Mouse (Mus musculus) frontal cortex, postnatal 25 days (tissue): ENCODE results near the gene Il1rap.

Experiments used
- DNase-seq, 2 experiments: peaks; one replicate each; pipeline ENCODE4 v3.0.0; 2022; ENCODE audit warnings: low spot score in 2 of 2

Gene Il1rap

DNA sequence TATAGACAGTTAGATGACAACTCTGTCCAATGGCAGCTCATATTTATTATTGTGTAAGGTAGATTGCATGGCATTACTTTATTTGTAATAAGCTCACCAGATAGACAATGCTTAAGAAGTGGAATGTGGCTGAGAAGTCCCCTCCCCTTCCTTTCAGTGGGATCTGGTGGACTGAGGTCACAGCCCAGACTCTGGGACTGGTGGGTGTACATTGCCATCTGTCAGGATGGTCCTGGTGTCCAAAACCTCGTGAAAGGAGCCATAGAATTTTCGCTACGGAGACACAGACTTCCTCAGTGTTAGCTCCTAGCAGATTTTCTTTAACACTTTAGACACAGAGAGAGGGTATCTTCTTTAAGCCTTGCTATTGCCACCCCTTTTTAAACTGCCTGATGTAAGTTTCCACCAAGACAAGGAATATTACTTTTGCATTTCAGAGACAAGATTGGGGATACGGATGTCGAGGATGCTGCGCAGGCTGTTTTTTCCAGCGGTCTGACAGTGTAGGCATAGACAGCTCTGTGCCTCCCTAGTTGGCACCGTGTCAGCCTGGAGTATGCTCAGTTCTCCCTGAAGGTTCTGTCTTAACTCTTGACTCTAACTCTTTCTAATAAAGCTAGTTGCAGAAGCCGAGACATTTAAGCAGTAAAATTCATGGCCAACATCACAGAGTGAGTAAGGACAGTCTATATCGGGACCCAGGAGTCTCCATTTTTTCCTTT is 31.2 kb downstream of the Il1rap start:
- no peak for DNase-seq

DNA sequence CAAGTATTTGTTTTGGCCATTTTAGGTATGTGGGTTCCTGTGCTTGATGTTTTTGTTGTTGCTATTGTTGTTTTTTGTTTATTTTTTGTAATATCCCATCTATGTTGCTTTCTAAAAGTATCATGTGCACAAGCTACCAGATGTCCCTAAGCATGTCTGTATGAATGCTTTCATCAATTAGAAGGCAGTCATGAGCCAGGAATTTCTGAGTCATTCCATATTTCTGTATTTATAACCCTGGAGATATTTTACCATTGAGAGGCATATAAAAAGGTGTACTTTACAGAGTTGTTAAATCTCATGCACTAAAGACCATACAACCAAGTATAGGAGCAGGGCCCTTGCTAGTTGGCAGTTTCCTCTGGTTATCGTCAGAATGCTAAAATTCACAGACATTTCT is 41.6 kb downstream of the Il1rap start:
- no peak for DNase-seq

DNA sequence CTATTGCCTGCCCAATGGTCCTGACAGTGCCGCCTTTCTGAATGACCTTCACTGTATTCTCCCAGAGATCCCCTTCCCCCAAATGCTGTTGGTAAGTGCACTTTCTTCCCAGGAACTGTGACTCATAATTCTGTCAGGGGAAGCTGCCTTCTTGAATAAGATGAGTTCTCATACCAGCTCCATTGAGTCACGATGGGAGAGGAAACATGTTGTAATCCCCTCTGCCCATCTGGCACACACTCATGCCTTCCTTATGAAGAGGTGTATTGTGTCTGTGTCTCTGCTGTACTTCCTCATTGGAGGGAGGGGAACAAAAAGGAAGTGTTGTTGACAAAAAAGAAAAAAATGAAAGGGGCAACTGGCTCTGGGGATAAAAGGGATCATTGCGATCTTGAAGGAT is 44.6 kb downstream of the Il1rap start:
- DNase-seq, result no peak

DNA sequence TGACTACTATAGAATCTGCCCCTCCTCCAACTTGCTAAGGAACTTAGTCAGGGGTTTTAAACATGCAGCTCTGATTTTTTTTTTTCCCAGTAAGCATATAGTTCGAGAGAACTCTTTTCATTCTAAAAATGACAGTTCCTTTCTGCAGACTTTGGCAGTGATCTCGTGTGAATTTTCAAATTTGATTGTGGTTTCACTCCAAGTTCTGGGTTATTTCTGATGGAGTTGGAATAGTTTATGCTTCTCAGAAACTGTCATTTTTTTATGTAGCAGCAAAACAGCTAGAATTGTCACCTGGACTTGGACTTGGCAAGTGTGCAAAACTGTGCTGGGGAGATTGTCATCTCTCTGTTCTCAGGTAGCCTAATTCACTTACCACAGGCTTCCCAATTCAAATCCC is 53.3 kb downstream of the Il1rap start:
- DNase-seq, result no peak

DNA sequence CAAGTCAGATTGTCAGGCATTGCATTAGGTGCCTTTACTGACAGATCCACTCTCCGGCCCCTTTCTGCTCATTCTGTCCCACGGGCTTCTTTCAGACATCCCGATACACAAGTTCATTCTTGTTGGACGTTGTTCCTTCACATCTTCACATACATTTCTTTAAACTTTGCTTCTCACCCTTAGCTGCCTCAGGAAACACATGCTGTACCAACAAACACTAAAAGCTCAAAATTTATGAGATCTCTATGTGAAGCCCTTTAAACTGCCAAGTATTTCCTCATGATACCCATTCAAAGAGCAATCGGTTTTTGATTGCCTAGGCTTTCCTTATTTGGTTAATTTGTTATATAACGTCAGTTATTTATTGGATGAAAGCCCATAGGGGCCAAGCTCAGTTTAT is 61.6 kb downstream of the Il1rap start:
- DNase-seq, result no peak

DNA sequence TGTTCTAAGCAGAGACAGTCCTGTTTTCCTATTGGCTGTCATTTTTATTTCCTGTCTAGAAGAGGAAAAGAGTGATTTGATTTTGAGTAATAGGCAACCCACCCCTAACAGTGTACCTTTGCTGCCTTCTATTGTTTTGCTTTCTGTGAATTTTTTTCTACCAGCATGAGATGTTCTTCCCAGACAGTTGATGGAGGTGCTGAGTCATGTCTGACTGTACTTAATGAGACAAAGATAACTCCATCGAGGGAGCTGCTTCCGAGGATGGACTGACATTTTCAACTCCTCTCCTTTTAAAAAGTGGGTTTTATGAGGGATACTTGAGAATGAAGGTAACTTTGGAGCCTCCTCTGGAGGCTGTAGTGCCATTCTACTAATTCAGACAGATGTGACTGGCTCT is 64.6 kb downstream of the Il1rap start:
- DNase-seq, result no peak

DNA sequence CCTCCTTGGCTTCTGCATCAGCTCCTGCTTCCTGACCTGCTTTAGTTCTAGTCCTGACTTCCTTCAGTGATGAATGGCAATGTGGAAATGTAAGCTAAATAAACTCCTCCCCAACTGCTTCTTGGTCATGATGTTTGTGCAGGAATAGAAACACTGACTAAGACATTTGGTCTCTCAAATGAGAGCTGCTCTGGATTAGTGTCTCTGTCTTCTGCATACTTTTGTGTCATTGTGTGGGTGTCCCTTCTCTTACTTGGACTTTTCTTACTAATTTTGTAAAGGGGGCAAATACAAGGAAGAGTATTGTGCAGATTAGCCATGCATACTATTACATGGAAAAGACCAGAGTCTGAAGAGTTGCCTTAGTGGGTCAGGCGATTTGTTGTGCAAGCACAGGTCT is 65.5 kb downstream of the Il1rap start:
- no peak for DNase-seq

DNA sequence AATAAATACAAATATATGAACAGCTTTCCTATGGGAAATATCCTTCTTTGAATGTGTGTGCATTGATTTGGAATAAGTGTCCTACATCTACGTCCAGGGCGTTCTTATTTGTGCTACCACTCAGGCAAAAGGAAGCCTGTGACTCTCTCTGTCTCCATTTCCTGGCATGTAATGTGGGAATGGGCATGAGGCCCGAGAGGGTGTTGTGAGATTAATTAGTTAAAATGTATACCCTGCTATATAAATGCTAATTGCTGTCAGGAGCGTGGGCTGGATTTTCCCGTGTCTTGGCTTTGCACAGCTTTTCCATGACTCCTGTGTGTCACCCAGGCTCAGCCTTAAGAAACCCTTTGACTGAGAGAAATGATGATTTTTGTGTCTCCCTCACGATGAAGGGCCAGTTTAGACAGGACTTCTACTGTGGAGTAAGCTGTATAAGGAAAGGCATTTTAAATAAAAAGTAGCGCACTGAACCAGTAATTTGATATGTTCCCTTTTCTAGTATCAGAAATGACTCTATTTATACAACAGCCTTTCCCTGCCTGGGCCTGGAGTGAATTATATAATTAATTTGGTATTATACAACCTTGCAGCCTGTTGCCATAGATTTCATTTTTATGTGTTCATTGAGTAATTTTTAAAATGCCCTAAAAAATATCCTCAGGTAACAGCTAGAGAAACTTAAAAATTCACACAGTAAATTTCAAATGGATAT is 81.4 kb downstream of the Il1rap start:
- DNase-seq, result no peak

DNA sequence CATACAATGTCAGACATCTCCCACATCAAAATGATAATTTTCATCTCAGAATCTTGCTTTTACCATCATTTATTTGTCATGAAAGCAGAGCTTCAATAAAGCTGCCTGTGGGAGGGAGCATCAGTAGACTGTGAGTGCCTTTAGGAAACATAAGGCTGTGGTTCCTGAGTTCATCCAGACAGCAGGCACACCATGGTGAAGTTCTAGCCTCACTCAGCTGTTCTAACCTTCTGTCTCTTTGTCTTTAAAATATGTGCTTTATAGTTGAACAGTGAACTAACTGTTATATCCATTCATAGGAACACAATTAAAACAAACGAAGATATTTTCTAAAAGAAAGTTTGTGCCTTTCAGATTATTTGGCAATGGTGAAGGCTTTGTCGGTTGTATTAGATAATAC is 84.9 kb downstream of the Il1rap start:
- DNase-seq, result no peak

DNA sequence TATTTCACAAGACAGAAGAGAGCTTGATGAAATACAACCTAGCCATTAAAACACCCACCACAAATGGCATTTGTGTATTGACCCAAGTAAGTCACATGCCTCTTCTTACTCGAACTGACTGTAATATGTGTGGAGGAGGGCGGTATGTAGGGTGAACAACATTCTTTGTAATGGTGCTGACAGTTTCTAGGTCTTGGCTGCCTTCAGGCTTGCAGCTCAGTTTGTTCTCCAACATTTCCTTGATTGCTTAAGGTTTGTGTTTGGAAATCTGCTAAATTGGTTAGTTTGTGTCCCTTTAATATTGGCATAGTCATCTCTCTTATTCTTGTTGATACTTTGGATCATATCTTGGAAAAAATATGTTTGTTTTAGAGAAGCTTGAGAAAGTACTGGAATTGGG is 87.6 kb downstream of the Il1rap start:
- DNase-seq, result no peak

DNA sequence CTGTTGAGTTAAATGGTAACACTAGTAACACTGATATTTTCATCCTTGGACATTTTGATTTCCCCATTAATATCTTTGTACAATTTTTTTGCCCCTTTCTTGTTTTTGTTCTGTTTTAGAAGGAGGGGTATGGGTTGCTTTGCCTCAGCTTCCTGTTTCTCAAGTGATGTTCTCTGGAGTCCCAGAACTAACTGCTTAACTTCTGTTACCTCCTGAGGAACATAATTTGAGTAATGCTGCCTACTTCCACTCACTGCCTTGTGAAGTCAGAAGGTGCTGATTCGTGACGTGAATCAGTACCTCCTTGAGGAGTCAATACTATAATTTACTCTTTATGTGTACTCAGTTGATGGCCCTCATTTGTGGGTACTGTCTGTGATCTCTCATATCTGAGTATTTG is 98.9 kb downstream of the Il1rap start:
- no peak for DNase-seq

DNA sequence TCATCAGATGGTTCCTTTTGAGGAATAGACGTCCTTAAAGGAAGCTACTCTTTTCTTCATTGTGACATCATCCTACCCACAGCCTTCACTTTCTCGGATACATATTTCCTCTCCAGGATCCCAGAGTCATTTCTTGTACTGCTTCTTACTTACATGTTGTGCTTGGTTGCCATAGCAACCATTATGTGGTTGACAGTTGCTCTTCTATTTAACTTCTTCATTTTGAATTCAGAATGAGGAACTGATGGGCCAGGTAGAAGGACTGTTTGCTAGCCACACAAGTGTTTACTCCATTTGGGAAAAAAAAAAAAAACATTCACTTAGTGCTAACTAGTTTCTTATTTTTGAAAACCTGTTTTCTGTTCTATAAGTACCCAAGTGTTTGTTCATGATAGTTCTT is 108.3 kb downstream of the Il1rap start:
- DNase-seq, result no peak

DNA sequence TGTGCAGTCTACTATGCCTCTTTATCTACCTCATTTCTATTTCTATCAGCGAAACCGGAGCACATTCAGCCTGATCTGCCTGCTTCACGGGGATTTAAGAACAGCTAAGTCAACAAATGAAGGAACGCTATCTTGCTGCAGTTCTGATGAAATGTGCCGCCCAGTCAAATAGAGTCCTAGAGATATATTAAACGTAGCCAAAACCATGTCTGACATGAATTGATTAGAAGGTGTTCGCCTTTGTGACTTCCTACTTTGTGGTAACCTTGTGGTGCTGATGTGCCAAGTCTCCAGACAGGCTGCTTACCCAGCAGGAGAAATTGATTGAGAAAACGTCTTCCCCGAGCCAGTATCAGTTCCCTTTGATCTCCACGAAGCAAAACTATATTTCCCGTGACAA is 109.8 kb downstream of the Il1rap start:
- DNase-seq, result no peak

DNA sequence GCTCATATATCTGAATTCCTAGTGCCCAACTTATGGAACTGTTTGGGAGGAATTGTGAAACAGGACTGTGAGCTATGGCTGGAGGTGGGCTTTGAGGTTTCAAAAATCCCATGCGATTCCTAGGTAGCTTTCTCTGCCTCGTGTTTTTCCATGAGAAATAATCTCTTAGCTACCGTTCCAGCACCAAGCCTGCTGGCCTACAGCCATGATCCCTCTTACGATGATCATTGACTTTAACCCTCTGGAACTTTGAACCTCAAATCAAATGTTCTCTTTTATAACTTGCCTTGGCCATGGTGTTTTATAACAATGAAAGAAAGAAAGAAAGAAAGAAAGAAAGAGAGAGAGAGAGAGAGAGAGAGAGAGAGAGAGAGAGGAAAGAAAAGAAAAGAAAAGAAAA is 116.6 kb downstream of the Il1rap start:
- no peak for DNase-seq

DNA sequence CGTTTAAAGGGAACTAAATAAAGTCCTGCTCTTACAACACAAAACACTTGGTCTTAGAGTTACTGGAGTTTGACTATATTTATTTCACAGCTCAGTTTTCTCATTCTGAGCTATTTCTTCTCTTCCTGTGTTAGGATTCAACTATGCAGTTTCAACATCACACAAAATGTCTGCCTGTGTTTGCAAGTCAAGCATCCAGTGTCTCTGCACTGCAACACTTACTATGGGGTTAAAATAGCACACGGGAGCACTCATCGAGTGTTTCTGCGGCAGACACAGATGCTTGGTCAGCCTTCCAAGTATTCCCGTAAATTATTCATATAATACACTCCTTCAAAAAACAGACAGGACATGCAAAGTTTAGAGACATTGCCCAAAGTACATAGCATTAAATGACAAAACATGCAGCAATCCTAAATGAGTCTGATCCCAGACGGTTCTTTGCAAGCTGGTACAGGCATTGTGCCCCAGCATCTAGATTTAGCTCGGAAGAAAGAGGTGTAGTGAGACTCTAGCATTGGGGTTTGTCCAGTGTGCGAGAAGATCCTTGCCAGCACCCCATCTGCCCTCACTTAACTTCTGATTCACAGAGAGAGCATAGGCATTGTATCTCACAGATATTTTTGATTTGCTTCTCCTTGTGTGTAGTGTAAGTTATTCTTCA is 119.1 kb downstream of the Il1rap start:
- no peak for DNase-seq

DNA sequence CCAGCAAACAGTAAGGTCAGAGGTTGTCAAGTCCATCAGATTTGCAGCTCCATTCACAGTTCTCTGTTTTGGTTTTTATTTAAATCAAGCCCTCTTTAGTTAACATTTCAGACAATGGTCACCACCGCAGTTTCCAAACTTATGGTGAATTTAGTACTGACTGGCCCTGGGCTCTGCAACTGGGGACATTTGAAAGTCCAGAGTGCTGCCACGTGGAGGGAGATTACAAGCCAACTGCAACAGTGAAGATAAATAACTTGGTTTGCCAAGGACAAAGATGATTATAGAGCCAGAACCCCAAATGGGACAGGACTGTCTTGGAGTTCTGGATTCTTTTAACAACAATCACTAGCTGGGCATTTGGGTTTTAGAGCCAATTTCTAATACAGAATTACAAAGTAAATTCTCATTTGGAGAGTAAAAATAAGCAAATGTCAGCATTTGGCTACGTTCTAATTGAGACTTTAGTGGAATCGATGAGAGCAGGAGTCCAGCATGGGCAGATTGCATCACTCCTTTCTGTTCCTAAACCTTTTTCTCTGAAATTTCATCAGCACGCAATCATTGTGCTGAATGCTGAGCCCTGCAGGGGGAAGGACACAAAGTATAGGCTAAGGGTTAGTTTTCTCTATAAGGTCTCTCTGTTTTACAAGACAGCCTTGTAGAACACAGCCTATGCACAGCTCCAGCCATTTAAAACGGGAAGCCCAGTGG is 124.3 kb downstream of the Il1rap start:
- no peak for DNase-seq

DNA sequence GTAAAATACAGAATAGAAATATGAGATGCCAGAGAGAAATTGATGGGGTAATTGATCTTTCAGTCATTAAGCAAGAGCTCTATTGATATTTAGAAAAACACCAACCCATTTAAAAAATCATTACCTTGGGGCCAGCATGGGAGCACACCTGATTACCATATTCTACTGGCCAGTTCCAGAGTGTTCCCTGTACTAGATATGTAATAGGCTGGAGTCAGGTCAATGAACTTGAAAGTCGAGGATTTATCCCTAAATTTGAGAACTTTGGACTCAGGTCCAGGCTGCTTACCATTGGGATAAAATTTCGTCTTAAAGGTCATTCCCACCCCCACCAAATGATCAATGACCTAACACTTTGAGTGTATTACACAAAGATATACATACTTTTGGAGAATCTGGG is 125.0 kb downstream of the Il1rap start:
- DNase-seq, result no peak

DNA sequence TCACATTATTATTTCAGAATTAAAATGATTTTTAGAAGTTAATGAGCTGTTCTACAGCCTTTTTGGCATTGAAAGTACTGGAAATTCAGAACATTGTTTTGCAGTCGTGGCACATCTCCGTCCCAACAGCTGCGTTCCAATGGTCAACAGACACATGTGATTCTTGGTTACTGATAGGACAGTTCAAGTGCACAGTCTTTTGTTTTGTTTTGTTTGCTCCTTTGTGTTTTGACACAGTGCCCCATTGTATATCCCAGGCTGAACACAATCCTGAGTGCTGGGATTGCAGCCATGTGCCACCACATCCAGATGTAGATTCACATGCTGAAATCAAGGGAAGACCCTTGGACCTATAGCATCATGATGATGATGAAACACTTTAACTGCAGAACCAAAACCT is 129.4 kb downstream of the Il1rap start:
- DNase-seq, result no peak

DNA sequence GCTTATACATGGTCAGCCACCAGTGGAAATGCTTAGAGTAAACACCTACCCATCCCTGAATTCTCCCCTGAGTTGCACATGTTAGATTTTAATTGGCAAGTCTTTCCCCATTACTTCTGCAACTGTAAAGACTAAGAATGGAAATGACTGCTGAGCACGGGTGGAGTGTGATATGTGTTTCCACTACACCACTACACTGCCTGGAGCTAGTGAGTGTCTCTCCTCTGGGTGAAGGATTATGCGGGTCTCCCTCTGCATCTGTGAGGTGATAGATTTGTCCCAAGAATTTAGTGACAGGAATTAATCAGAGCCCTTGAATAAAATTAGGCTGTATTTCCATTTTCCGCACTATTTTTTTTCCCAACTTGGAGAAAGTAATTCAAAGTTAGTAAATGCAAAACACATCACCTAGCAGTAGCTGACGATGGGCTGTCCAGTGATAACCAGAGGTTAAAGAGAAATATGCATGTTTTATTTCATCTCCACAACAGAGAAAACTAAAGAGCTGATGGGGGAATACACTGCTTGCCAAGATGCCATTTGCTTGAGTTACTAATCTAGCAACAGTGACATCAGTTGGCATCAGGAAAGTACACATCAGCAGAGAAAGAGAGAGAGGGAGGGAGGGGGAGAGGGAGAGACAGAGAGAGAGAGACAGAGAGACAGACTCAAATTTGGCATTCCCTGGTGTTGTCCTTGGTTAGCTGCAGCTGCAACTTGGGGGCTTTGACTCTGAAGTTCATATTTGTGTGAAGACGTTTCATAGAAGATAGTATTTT is 132.2 kb downstream of the Il1rap start:
- DNase-seq, result no peak

DNA sequence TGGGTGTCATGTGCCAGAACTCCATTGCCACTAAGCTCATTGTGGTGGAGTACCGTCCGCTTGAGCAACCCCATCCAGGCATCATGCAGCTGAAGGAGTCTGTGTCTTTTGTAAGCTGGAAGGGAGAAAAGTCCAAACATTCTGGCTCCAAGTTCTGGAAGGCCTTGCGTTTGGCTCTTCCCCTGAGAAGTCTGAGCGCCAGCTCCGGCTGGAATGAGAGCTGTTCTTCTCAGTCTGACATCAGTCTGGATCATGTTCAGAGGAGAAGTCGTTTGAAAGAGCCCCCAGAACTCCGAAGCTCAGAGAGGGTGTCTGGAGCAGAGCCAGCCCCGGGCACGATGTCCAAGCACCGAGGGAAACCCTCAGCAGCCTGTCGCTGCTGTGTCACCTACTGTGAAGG is 141.0 kb downstream of the Il1rap start:
- DNase-seq, result no peak

DNA sequence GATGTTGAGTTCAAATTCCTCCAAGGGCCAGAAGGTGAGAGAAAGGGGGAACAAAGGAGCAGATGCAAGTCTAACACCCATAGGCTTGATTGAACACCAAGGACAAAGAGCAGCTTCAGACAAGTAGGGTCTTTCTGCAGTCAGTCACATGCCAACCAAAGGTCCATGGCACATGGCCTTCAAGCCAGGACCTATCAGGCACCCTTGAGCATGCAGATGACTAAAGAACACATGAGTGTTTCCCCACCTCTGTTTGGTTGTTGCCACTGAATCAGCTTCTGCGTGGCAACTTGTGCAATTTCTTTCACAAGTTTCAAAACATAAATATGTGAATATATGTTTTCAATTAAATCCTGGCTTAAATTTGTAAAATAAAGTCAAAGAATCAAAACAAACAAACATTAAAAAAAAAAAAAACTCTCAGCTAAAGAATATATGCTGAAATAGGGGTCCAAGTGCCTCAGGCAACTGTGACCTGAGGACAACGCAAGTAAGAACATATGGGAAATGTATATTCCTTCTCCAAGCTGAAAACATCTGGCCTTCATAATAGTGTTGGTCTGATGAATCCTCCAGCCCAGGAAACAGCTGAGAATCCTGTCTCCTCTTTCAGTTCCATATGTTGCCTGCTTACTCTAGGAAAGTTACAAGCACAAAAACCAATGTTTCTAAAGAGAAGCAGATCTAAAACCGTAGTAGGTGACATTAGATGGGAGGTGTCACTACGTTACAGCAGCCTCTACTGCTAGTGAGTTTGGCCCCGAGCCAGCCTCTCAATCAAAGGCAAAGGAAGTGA is 142.6 kb downstream of the Il1rap start:
- DNase-seq, result no peak
